Mouse (Mus musculus): ENCODE results near the gene Tlr7.

GRCm38 (mm10) chrX:167380073-167380472 lies 49.7 kb upstream of the Tlr7 start:
- TF ChIP-seq POLR2A (IDR thresholded peaks at IDR 0.05; ENCODE audit: borderline replicate concordance, extremely low read depth, insufficient read depth, insufficient read length, poor library complexity, severe bottlenecking) = no peak
- TF ChIP-seq CTCF (IDR thresholded peaks at IDR 0.05; ENCODE audit: borderline replicate concordance, extremely low read depth, insufficient read depth, insufficient read length) = no peak
